Mouse (Mus musculus) gonadal fat pad, adult 2 months (tissue): ENCODE measurements around the gene Iqcb1. TPM values are rescaled to one million over a fixed set of nuclear protein-coding genes. Genes with fewer than 3 reads are reported as not detected.
"Not testable (repeated sequence)": the region's sequence is repeated elsewhere in the genome, so short reads cannot be mapped to it uniquely, and the experiment has no call there.

Experiments
- DNase-seq: peaks from one replicate; pipeline ENCODE4 v3.0.0-alpha.2; 2012; ENCODE audit warnings: low read depth
- polyA plus RNA-seq: library from polyadenylated mRNA; depleted of rRNA; stranded (reverse); fragments of >200 nt; gene quantifications from 2 replicates; pipeline ENCODE4 v1.2.3, GENCODE M21; 2012; rRNA removed

The Iqcb1 gene
- polyA plus RNA-seq, result 4.5 and 4.8 TPM in 2 replicates

DNA sequence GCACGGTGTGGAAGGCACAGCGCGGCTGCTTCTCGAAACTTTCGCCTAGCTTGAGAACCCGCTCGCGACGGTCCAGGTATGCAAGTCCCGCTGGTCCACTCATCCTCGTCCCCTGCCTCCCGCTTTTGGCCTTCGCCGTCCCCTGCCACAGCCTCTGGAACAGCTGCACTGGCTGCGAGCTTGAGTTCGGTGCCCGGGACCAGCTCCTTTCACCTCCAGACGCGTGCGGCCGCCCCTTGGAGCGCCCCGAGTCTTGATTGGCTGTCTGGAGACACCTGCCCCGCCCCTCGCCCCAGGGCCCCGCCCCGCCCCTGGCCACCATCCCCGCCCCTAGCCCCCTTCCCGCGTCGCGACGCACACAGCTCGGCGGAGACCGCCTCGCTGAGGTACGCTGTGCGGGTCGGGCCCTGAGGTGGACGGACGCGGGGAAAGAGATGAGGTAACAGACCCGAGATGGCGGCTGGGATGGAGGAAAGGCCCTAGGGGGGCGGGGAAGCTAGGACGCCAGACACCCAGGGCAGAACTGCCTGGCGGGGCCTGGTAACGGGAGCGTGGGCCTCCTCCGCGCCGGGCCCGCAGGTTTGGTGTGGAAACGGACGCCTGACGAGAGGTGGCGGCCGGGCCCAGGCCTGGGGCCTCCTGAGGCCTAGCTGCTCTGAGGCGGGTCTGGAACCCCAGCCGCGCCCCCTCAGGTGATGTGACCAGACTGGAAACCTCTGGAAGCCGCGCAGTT, at the start of gene Iqcb1:
TSS of gene Iqcb1 (plus strand) at position 332 of the 733 bp plus-strand sequence.
- DNase-seq, result no peak

DNA sequence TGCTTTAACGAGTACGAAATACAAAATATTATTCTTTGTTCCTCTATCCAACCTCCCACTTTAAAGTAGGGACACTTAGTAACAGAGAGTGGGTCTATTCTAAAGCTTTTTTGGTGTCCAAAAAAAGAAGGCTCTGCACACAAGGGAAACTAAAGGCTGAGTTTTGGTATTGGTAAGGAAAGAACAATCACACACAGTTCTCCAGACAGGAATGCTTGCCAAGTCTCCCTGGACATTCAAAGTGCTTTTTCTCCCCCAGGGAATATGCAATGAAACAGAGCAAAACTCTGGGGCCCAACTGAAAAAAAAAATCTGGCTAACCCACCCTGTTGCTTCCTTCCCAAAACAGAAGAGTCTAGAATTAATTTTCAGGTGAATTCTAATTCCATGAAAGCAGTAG, 44.0 kb upstream of the Iqcb1 start:
- no peak for DNase-seq

DNA sequence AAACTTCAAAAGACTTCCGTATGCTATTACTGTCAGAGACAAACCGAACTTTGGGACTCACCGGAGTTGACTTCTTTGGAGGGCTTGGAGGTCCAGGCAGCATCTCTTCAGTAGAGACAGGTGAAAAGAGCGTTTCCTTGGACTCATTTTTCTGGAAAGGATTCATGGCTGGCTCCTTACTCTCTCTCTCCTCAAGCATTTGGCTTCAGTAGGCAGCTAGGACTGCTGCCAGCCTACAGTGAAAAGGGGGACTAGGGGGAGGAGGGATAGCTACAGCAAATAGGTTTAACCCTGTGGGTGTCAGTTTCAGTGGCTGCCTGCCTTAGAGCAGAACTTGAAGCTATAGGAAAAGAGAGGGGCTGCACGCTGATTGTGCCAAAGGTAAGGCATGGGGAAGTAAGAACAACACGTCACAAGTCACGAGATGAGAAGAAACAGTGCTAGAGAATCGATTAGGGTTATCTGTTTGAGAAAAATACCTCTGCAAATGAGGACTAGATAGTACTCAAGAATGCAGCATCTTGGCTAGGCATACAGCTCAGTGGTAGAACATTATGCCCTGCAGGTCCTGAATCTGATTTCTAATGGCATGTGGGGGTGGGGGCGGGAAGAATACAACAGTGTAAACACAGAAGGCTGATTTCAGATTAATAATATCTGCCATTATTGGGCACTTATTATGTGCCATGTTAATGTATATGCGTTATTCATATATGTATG, 43.4 kb upstream of the Iqcb1 start, which contains the start of gene Slc15a2:
TSS of gene Slc15a2 (minus strand) at position 369 of the 720 bp plus-strand sequence.
- DNase-seq, result no peak

DNA sequence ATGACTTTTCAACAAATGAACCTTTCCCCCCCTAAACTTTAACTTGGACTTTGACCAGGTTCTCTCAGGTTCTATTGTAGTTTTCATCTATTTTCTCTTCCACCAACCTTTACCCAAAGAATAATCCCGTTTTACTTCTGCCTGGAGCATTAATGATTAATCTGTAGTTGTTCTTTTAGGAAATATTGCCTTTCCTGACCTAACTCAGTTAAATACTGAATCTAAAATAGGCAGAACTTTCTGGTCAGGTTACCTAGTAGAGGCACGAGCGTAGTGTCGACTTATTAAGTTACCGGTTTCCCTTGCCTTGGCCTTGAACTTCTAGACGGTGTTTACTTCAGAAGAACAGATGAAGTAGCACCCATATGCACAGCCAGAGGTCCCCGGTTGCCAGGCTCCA, 41.7 kb upstream of the Iqcb1 start:
- DNase-seq, result no peak

DNA sequence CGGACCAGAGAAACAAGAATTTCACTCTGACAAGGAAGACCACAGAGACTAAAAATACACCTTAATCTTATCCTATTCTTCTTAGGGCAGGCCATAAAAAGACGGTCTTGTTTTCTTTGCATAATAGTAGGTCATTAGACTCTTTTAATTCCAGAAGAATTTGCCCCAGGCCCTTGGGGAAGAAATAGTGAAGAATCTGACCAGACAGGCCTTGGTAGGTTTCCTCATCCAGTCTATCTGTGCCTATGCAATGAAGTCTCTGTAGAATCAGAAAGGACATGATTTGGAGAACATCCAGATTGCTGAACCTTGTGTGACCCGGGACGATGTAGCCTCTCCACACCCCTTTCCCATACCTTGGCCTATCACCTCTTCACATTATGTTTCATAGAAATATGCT, 38.0 kb upstream of the Iqcb1 start:
- DNase-seq, result peak; percentile 64

DNA sequence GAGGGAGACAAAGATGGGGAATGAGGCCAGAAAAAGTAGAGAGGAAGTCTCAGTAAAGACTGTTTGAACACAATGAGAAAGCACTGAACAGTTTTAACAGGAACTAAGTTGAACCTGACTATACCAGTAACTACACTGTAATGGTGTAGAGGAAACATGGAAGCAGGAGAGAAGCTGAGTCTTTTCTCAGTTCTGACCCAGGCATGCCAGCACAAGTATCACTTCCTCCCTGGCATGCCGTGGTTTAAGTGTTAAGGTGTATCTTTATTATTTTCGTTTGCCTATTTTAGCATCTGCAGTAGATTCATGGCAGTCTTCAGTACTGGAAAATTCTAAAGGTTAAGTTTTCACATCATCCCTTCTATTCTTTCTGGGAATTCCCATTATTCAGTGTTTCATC, 33.2 kb upstream of the Iqcb1 start:
- DNase-seq, result no peak

DNA sequence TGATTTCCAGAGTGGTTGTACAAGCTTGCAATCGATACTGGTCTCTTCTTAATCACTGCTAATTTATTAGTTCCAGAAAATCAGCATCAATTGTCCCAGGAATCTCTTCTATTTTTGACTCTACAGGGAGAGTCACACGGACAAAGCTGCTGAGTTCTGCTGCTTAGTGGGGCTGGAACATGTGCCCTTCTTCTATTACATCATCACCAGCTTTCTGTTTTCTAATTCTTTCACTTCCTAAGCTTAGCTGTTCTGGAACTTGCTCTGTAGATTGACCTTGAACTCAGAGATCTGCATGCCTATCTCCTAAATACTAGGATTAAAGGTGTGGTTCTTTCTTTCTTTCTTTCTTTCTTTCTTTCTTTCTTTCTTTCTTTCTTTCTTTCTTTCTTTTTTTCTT, 29.9 kb upstream of the Iqcb1 start:
- no peak for DNase-seq

DNA sequence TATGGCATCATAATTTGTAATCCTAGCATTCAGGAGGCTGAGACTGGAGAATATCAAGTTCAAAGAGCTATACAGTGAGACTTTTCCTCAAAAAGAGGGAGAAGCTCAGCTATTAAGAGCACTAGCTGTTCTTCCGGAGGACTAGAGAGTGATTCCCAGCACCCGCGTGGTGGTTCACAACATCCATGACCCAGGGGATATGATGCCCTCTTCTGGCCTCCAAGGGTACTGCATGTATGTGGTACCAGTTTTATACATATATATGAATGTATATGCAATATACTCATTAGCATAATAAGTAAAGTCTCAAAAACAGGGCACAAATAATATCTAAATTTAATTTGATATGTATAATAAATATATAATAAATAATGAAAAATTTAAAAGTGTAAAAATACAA, 25.8 kb upstream of the Iqcb1 start:
- DNase-seq, result no peak

DNA sequence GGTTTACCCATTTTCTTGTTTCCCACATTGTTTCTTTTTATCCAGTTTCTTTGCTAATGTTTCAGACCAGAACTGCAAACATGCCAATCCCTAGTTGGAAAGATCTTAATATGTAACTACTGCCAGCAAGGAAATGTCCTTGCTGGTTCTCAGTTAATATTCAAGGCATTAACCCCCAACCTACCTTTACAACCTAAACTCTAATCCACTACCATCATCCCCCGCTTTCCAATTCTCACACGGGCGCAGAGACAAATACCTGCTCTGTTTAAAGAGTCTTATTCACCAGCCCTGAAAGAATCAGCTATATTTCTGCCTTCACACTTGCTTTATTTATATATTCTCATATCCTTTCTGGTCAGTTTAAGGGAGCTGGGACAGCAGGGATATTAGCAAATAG, 19.6 kb upstream of the Iqcb1 start:
- DNase-seq, result no peak

DNA sequence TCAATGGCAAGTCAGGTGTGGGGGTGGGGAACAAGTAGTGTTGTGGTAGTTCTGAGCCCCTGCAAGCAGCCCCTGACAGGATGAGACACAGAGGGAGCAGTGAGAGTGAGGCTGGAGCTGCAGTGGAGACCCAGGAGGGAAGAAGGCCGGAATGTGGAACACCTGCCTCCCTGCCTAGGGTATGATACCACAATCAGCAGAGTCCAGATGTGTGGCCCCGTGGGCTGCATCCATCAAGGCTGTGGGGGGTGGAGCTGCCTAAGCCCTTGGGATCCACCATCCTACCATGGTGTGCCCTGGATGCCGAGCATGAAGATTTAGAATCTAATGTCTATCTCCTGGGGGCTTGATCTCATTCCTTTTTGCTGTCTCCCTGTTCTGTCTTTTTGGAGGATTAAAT, 14.5 kb upstream of the Iqcb1 start:
- DNase-seq, result no peak

DNA sequence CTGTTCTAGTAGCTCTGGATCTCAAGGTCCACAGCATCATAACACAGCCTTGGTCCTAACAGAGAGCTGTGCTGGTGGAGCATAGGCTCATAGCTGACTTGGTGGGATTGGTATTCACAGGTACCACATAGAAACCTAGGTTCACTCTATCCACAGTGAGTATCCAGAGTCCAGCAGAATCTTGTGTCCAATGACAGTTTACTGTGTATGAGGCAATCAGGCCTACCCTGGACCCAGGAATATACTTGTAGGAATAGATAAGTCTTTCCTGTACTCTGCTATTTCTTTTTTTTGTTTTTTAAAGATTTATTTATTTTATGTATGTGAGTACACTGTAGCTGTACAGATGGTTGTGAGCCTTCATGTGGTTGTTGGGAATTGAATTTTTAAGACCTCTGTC, 11.3 kb upstream of the Iqcb1 start:
- no peak for DNase-seq

DNA sequence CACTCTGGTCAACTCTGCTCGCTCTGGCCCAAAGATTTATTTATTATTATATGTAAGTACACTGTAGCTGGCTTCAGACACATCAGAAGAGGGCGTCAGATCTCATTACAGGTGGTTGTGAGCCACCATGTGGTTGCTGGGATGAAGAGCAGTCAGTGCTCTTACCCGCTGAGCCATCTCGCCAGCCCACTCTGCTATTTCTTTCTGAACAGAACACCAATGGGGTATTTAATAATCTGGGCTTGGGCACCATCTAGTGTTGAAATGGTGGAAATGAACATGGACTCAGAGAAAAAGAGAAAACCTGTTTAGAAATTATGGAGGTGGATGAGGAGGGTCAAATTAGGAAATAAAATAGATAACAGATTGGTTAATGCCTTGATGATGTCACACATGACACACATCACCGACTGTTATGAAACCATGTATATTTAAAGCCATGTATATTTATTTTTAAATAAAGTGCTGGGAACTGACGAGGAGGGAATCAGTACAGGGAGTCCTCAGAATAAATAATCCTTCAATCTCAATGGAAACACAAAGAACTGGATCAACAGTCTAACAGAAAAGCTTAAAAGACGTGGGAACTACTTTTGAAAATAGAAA, 10.8 kb upstream of the Iqcb1 start:
- peak; percentile 24 for DNase-seq

DNA sequence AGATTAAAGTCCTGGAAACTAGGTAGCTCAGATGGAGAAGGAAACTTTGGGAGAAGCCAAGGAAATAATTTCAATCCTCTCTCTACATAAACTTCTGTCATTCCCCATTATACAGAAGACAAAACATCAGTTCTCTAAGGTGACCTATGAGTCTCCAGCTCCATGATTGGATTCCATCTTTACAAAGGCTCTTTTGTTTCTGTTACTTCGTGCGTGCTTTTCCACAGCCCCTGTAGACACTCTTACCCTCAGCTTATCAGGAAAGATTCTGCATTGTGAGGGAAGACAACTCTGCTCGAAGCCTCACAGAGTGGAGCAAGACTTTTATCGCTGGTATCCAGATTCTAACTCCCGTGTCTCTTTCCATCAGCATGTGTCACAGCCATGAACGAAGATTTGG, 8.2 kb upstream of the Iqcb1 start:
- no peak for DNase-seq

DNA sequence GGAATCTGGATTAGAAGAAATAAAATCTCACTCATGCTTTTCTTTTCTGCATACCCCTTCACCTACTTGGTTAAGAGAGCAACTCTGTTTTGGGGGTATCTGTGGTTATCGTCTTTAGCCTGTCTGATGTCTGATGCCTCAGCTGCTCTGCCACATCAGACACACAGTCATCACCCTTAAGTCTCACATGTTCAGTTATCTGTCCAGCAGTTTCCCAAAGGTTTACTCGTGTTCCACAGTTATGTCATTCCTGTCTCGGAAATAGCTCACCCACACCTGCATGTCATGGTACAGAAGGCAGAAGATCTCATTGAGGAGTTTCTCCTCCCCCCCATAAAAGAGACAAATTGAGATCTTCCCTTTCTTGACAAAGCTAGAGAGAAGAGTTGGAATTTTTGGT, 7.4 kb upstream of the Iqcb1 start:
- DNase-seq, result no peak

DNA sequence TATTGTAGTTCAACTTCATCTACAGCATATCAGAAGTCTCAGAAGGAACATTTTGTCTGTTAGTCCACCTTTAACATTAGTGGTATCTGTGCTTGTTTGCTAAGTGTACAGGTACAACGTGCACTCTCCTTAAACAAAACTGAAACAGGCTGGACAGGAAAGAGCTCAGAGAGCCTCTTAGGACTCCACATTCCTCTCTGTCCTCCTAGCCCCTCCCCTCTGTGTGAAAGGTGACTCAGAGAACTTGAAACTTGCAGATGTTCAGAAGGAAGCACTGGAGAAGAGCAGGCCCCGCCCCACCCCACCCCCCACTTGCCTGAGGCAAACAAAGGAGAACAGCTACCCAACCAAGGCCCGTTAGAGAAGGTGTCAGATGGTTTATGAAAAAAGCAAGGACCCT, 6.7 kb upstream of the Iqcb1 start:
- DNase-seq, result no peak

DNA sequence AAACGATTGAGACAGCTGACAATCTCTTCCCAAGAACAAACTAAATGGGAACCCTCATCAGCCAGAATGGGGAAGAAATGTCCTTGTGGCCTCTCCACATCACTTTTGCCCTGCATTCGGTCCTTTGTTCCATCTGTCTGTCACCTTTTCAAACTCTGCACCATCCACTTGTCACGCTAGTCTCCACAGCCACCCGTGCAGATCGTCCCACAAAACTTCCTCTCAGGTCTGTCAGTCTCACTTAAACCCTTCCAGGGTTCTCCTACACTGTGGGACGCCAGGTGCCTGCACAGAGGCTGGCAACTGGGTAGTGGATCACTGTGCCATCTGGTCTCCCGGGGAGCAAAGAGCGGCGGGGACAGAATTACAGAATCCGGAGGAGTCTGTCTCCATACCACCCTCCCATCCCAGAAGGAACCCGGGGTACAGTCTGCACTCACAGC, 553 bp upstream of the Iqcb1 start:
- no peak for DNase-seq

DNA sequence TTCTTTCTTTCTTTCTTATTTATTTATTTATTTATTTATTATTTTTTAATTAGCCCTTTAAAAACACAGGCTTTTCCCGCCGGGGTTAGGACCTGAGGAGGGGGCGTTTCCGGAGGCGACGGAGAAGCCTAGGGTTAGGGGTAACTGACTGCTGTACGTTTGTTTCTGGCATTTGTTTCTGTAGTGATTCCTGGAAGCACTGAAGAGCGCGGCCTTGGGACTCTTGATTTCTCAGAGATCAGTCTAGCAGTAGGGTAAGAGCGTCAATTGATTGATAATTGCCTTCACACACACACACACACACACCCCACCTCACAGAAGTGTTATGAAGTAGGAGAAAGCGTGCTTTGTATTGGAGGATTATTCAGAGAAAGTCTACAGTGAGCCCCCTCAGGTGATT, 635 bp downstream of the Iqcb1 start:
- DNase-seq, result no peak

DNA sequence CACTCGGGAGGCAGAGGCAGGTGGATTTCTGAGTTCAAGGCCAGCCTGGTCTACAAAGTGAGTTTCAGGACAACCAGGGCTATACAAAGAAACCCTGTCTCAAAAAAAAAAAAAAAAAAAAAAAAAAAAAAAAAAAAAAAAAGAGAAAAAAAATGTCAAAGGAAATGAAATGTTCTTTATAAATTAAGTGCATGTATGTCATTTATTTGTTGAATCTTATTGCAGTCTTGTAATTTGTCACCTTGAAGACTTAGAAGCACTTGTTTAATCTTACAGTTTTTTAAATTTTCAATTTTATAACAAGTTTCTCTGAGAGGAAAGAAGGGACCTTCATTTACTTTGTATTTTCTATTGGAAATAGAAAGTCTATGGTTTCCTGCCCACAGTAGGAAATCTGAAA, 18.7 kb downstream of the Iqcb1 start:
- DNase-seq, result not testable (repeated sequence)

DNA sequence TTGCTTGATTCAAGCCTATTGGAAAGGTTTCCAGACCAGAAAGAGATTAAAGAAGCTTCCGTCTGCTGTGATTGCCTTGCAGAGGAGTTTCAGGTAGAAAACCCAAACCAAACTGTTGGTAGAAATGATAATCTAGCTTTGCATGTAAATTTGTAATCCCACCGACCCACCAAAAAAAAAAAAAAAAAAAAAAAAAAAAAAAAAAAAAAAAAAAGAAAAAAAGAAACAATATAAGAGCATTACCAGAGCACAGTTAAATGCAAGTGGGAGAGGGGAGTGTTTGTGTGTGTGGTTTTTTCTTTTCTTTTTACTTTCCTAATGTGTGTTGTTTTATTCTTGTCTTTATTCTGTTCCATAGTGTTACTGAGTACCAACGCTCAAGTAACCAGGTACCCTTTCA, 23.0 kb downstream of the Iqcb1 start:
- no peak for DNase-seq

DNA sequence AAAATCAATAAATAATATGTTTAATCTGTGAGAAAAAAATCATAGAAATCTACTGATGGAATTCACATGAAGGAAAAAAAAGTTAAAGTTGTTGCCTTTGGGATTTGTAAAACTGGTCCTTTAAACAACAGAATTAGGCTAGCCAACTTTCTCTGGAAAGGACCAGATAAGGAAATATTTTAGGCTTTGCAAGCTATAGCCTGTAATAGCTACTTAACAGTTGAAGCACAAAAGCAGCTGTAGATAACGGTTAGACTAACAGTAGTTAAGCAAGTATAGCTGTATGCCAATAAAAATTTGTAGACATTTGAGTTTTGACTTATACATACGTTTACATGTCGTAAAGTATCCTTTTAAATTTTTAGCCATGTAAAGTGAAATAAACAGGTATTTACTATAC, 35.4 kb downstream of the Iqcb1 start:
- no peak for DNase-seq

DNA sequence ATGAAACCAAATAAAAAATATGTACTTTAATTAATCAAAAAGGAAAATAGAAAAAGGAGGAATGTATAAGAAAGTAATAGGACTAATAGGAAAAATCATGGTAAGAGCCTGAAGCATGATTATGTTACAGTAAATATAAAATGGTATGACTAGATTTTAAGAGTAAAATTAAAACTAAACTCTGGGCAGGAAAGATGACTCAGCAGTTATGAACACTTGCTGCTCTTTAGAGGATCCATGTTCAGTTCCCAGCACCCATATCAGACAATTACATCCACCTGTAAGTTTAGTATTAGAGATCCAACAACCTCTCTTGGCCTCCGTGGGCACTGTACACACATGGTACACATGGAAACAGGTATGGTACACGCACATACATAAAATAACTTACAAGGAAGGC, 41.3 kb downstream of the Iqcb1 start:
- DNase-seq, result no peak

DNA sequence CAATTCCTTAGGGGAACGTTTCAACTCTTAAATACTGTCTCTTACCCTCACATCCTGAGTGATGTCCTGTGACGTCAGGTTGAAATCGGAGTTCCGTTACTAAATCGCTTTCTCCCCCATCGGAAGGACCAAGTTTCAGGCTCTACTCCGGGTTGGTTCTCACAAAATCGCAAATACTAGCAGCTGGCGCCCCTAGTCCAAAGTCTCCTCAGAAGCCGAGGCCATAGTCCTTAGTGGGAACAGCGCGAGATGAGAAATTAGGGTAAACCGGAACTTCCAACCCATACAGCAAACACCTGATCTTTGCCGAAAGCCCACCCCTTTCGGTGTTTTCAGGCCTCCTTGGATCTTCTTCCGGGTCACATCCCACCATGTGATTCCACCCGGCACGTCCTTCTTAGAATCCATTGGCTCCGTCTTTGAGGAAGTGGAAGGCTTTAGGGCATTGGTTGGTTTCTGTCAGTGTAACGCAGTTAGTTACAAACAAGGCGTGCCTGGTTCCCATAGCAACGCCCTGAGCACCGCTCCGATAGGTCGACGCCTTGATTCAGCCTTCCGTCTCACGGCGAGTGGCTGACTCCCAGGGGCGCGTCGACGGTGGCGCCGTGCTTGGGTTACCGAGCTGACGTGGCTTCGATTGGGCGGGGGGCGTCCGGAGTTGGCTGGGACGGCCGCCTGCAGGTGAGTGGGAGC, 46.5 kb downstream of the Iqcb1 start, which contains the start of the genes Eaf2 and Golgb1:
TSS of gene Eaf2 (minus strand) at position 421 of the 693 bp plus-strand sequence.
TSS of gene Golgb1 (plus strand) at position 558 of the 693 bp plus-strand sequence.
- DNase-seq, result peak; percentile 99
